Comparison of ENCODE assay signal across 17 mouse cellular contexts in the genomic region with DNA sequence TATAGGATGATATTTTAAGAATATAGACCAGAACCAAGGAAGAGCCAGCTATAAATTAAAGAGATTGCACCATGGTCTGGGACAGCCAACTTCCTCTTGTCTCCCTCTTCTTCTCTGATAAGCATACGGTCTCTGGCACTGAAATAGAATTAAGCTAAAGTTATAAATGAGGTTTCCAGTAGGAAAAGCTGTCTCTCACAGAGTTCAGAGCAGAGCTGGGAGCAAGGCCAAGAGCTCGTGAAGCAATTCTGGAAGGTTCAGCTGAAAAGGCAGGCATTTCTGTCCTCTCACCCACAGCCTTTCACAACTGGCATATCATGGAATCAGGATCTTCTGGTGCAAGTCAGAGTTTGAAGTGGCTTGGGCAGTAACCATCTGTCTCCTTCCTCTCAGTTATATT.
A peak's percentile ranks its signal among the peaks of the same experiment; 100 is the strongest.
DNase-seq lines count a peak whose midpoint lies in the region; ATAC-seq and TF ChIP-seq lines count a peak whose summit lies in the region.
"Had no signal": no experiment of that assay in that cellular context is flagged by ENCODE, and none has a peak within 500 bp of the region (broad histone marks: within the 10 kb centered on the region; RNA-seq: fewer than 3 reads in every experiment).

No protein-coding gene starts in this region.

- H3K4me1 ChIP-seq in hindbrain, postnatal 0 days (ENCODE audit: insufficient read depth, low read length) = no peaks in the 10 kb centered on the region
- no peaks in the 10 kb centered on the region for H3K4me1 ChIP-seq in hindbrain, embryonic 13.5 days (replicated peaks)
- no peaks in the 10 kb centered on the region for H3K4me1 ChIP-seq in heart, embryonic 11.5 days (ENCODE audit: control insufficient read depth, insufficient read depth, low read length)
- H3K4me1 ChIP-seq: forebrain, embryonic 12.5 days; hindbrain, embryonic 10.5 days; limb, embryonic 13.5 days; liver, embryonic 13.5 days had no signal

- no peak overlapping the region for H3K4me3 ChIP-seq in hindbrain, postnatal 0 days (ENCODE audit: low read length)
- no peak overlapping the region for H3K4me3 ChIP-seq in hindbrain, embryonic 13.5 days
- no peak overlapping the region for H3K4me3 ChIP-seq in heart, embryonic 11.5 days (ENCODE audit: low read depth, low read length)
- H3K4me3 ChIP-seq: forebrain, embryonic 12.5 days; hindbrain, embryonic 10.5 days; limb, embryonic 13.5 days; liver, embryonic 13.5 days had no signal

- H3K9ac ChIP-seq in hindbrain, postnatal 0 days (replicated peaks; ENCODE audit: low read length) = no peak overlapping the region
- no peak overlapping the region for H3K9ac ChIP-seq in hindbrain, embryonic 13.5 days
- no peak overlapping the region for H3K9ac ChIP-seq in heart, embryonic 11.5 days (ENCODE audit: low read depth, low read length)
- H3K9ac ChIP-seq: forebrain, embryonic 12.5 days; limb, embryonic 13.5 days; liver, embryonic 13.5 days had no signal

- DNase-seq in hindbrain, postnatal 0 days (ENCODE audit: low spot score) = peak; percentile 11
- peak; percentile 32 for DNase-seq in lung, postnatal 10 days
- DNase-seq in lung, postnatal 36 days = no peak
- peak; percentile 4 for DNase-seq in Muller cell, postnatal 12 days (ENCODE audit: inconsistent ontology term)
- DNase-seq in adrenal gland, postnatal 25 days = peak; percentile 13
- DNase-seq in thymus, postnatal 0 days (ENCODE audit: low spot score) = no peak
- DNase-seq: cerebellum, adult 9-10 months; kidney, adult 18-20 months; kidney, postnatal 14 days; liver, embryonic 13.5 days; thymus, postnatal 36 days had no signal

- no peak for ATAC-seq in hindbrain, postnatal 0 days
- no peak for ATAC-seq in hindbrain, embryonic 13.5 days (ENCODE audit: low FRiP score)
- no peak for ATAC-seq in heart, embryonic 11.5 days (replicated peaks; ENCODE audit: insufficient number of reproducible peaks, low FRiP score, low TSS enrichment)

- no peaks in the 10 kb centered on the region for H3K27me3 ChIP-seq in hindbrain, postnatal 0 days (ENCODE audit: insufficient read depth, low read length)
- no peaks in the 10 kb centered on the region for H3K27me3 ChIP-seq in hindbrain, embryonic 13.5 days
- H3K27me3 ChIP-seq in heart, embryonic 11.5 days (ENCODE audit: control insufficient read depth, insufficient read depth, low read length) = no peaks in the 10 kb centered on the region
- H3K27me3 ChIP-seq: forebrain, embryonic 12.5 days; limb, embryonic 13.5 days; liver, embryonic 13.5 days had no signal

- H3K9me3 ChIP-seq in hindbrain, postnatal 0 days (ENCODE audit: low read length) = no peaks in the 10 kb centered on the region
- no peaks in the 10 kb centered on the region for H3K9me3 ChIP-seq in hindbrain, embryonic 13.5 days
- H3K9me3 ChIP-seq in heart, embryonic 11.5 days (replicated peaks; ENCODE audit: control insufficient read depth, low read length) = no peaks in the 10 kb centered on the region
- H3K9me3 ChIP-seq: forebrain, embryonic 12.5 days; hindbrain, embryonic 10.5 days; limb, embryonic 13.5 days; liver, embryonic 13.5 days had no signal

- H3K36me3 ChIP-seq in hindbrain, postnatal 0 days (ENCODE audit: insufficient read depth, low read length) = no peaks in the 10 kb centered on the region
- no peaks in the 10 kb centered on the region for H3K36me3 ChIP-seq in hindbrain, embryonic 13.5 days
- H3K36me3 ChIP-seq in heart, embryonic 11.5 days (ENCODE audit: control insufficient read depth, insufficient read depth, low read length) = no peaks in the 10 kb centered on the region
- H3K36me3 ChIP-seq: forebrain, embryonic 12.5 days; hindbrain, embryonic 10.5 days; limb, embryonic 13.5 days; liver, embryonic 13.5 days had no signal

- no peak overlapping the region for H3K27ac ChIP-seq in hindbrain, postnatal 0 days
- no peak overlapping the region for H3K27ac ChIP-seq in hindbrain, embryonic 13.5 days
- H3K27ac ChIP-seq in heart, embryonic 11.5 days (ENCODE audit: low read depth, low read length) = no peak overlapping the region
- H3K27ac ChIP-seq: forebrain, embryonic 12.5 days; hindbrain, embryonic 10.5 days; limb, embryonic 13.5 days; liver, embryonic 13.5 days had no signal

- WGBS in hindbrain, postnatal 0 days = 42% methylated on average over 2 of the region's 2 CpGs
- 88% methylated on average over 2 of the region's 2 CpGs for whole genome bisulfite sequencing in hindbrain, embryonic 13.5 days
- 60% methylated on average over 2 of the region's 2 CpGs for WGBS in heart, embryonic 11.5 days (ENCODE audit: insufficient replicate concordance)

- no peak for TF ChIP-seq CTCF in hindbrain, postnatal 0 days (IDR thresholded peaks at IDR 0.05; ENCODE audit: low read depth)

- no peak overlapping the region for H3K4me2 ChIP-seq in hindbrain, postnatal 0 days (ENCODE audit: low read depth, low read length)
- no peak overlapping the region for H3K4me2 ChIP-seq in hindbrain, embryonic 13.5 days
- H3K4me2 ChIP-seq in heart, embryonic 11.5 days = no peak overlapping the region
- H3K4me2 ChIP-seq: forebrain, embryonic 12.5 days; limb, embryonic 13.5 days; liver, embryonic 13.5 days; midbrain, embryonic 11.5 days had no signal

Comparison
In these comparisons a context has a peak if more than half of its experiments do, and no peak if none do; other contexts are left out.
1. DNase-seq: peak in hindbrain, postnatal 0 days (single experiment), lung, postnatal 10 days (single experiment), Muller cell, postnatal 12 days (single experiment) and adrenal gland, postnatal 25 days (single experiment); none in lung, postnatal 36 days (single experiment) and thymus, postnatal 0 days (single experiment).